Mouse (Mus musculus): ENCODE measurements around the gene Tlr12.

DNA sequence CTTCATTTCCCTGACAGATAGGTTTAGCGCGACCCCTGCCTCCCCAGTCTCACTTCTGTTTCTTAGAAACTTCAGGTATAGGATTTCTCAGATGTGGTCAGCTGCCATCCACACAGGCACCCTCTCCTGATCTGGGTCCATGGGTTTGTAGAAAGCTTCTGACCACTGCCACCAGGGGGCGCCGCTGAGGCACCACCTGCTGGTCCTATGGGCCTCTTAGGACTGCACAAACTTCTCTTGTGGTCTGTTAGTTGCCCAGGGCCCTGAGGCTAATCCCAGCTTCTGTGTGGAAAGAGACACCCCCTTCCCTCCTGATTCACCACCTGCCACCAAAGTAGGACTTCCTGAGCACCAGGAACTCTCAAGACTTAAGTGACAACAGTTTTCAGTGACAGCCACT, 39.2 kb downstream of the Tlr12 start:
- peak; percentile 76 for TF ChIP-seq CTCF (IDR thresholded peaks at IDR 0.05; ENCODE audit: control insufficient read depth, insufficient read depth, insufficient replicate concordance, low read depth, low read length)
- TF ChIP-seq POLR2A (IDR thresholded peaks at IDR 0.05; ENCODE audit: control insufficient read depth, low read depth, low read length), result no peak
